8 mouse cellular contexts compared by ENCODE assay signal in genomic region chr2:130295331-130296133, GRCm38 (mm10). TPM values are rescaled to one million over a fixed set of nuclear protein-coding genes. Genes with fewer than 3 reads are reported as not detected.
DNase-seq lines count a peak whose midpoint lies in the region; ATAC-seq and TF ChIP-seq lines count a peak whose summit lies in the region.

No protein-coding gene starts in this region.

- peak; percentile 6; the same call in 1 of the 2 replicates for TF ChIP-seq CTCF in hindbrain, postnatal 0 days (IDR thresholded peaks at IDR 0.05; ENCODE audit: low read depth)
- no peak for TF ChIP-seq CTCF in liver, embryonic 14.5 days (IDR thresholded peaks at IDR 0.05; ENCODE audit: low read depth)

- peak; percentile 72 for ATAC-seq in forebrain, embryonic 13.5 days
- ATAC-seq in hindbrain, postnatal 0 days: peak; percentile 66
- no peak for ATAC-seq in liver, embryonic 14.5 days (ENCODE audit: insufficient read depth)
- peak; percentile 74 for ATAC-seq in neural tube, embryonic 15.5 days (ENCODE audit: low FRiP score)

- H3K4me1 ChIP-seq in forebrain, embryonic 13.5 days: peaks cover 38% of the 10 kb centered on the region
- peaks cover 3% of the 10 kb centered on the region; the same call in 1 of the 2 replicates for H3K4me1 ChIP-seq in hindbrain, postnatal 0 days (ENCODE audit: insufficient read depth, low read length)
- 0 out of 4 replicates have a peak, but pooled peaks cover 0 to 3% of the 10 kb centered on the region in 2 experiments for H3K4me1 ChIP-seq in liver, embryonic 14.5 days (replicated peaks; ENCODE audit: control insufficient read depth in 2 of 2, insufficient read depth in 2 of 2, low read length in 1 of 2)
- peaks cover 48% of the 10 kb centered on the region for H3K4me1 ChIP-seq in neural tube, embryonic 15.5 days

- under 1% methylated on average over 25 of the region's 99 CpGs for WGBS in forebrain, embryonic 13.5 days
- WGBS in hindbrain, postnatal 0 days: under 1% methylated on average over 45 of the region's 99 CpGs
- 1% methylated on average over 68 of the region's 99 CpGs for WGBS in liver, embryonic 14.5 days (ENCODE audit: insufficient replicate concordance)
- under 1% methylated on average over 61 of the region's 99 CpGs for WGBS in neural tube, embryonic 15.5 days

- peak; percentile 39 to 49 for DNase-seq in heart, adult 18-20 months
- DNase-seq in heart, adult 8-10 months (ENCODE audit: low spot score): no peak
- DNase-seq in adrenal gland, postnatal 25 days: peak; percentile 60
- peak; percentile 79 for DNase-seq in hindbrain, postnatal 0 days (ENCODE audit: low spot score)
- DNase-seq in liver, embryonic 14.5 days (ENCODE audit: low read depth in 3 of 3, low spot score in 3 of 3): no peak
- DNase-seq in urinary bladder, postnatal 14 days (ENCODE audit: low spot score): peak; percentile 40

- H3K9ac ChIP-seq in forebrain, embryonic 13.5 days: peak overlapping the region; percentile 92
- H3K9ac ChIP-seq in hindbrain, postnatal 0 days (replicated peaks; ENCODE audit: low read length): peak overlapping the region; percentile 71
- no peak overlapping the region for H3K9ac ChIP-seq in liver, embryonic 14.5 days (replicated peaks)
- peak overlapping the region; percentile 82 for H3K9ac ChIP-seq in neural tube, embryonic 15.5 days (replicated peaks)

- peaks cover 8% of the 10 kb centered on the region for H3K27me3 ChIP-seq in forebrain, embryonic 13.5 days
- no peaks in the 10 kb centered on the region for H3K27me3 ChIP-seq in hindbrain, postnatal 0 days (ENCODE audit: insufficient read depth, low read length)
- H3K27me3 ChIP-seq in liver, embryonic 14.5 days (ENCODE audit: control insufficient read depth, insufficient read depth, low read length): peaks cover 60% of the 10 kb centered on the region
- 0 out of 2 replicates have a peak, but pooled peaks cover 4% of the 10 kb centered on the region for H3K27me3 ChIP-seq in neural tube, embryonic 15.5 days (replicated peaks)

- H3K4me2 ChIP-seq in forebrain, embryonic 13.5 days: peak overlapping the region; percentile 70
- peak overlapping the region; percentile 70 for H3K4me2 ChIP-seq in hindbrain, postnatal 0 days (ENCODE audit: low read depth, low read length)
- H3K4me2 ChIP-seq in liver, embryonic 14.5 days (ENCODE audit: low read depth): peak overlapping the region; percentile 53
- peak overlapping the region; percentile 73 for H3K4me2 ChIP-seq in neural tube, embryonic 15.5 days

- H3K36me3 ChIP-seq in forebrain, embryonic 13.5 days (ENCODE audit: poor library complexity, severe bottlenecking): peaks cover 26% of the 10 kb centered on the region
- H3K36me3 ChIP-seq in hindbrain, postnatal 0 days (ENCODE audit: insufficient read depth, low read length): no peaks in the 10 kb centered on the region
- H3K36me3 ChIP-seq in liver, embryonic 14.5 days (replicated peaks; ENCODE audit: control insufficient read depth, insufficient read depth, low read depth): no peaks in the 10 kb centered on the region
- no peaks in the 10 kb centered on the region for H3K36me3 ChIP-seq in neural tube, embryonic 15.5 days

- no peaks in the 10 kb centered on the region for H3K9me3 ChIP-seq in forebrain, embryonic 13.5 days (replicated peaks)
- no peaks in the 10 kb centered on the region for H3K9me3 ChIP-seq in hindbrain, postnatal 0 days (ENCODE audit: low read length)
- no peaks in the 10 kb centered on the region for H3K9me3 ChIP-seq in liver, embryonic 14.5 days (ENCODE audit: control insufficient read depth, low read length)
- H3K9me3 ChIP-seq in neural tube, embryonic 15.5 days (replicated peaks): no peaks in the 10 kb centered on the region

- no peak for TF ChIP-seq EP300 in liver, embryonic 14.5 days (IDR thresholded peaks at IDR 0.05; ENCODE audit: low read depth)

- H3K4me3 ChIP-seq in forebrain, embryonic 13.5 days: peak overlapping the region; percentile 71
- H3K4me3 ChIP-seq in hindbrain, postnatal 0 days (ENCODE audit: low read length): peak overlapping the region; percentile 62
- H3K4me3 ChIP-seq in liver, embryonic 14.5 days (ENCODE audit: insufficient read depth in 1 of 2, low read depth in 2 of 2, low read length in 2 of 2): peak overlapping the region; percentile 8 to 50; a peak in 2 of 4 replicates
- peak overlapping the region; percentile 71 for H3K4me3 ChIP-seq in neural tube, embryonic 15.5 days (replicated peaks)

- H3K27ac ChIP-seq in forebrain, embryonic 13.5 days: peak overlapping the region; percentile 76
- H3K27ac ChIP-seq in hindbrain, postnatal 0 days: peak overlapping the region; percentile 41
- no peak overlapping the region for H3K27ac ChIP-seq in liver, embryonic 14.5 days
- peak overlapping the region; percentile 83 for H3K27ac ChIP-seq in neural tube, embryonic 15.5 days (replicated peaks)

RNA-seq across cellular contexts. Expression of gene Ebf4, which starts 0.6 kb away (rescaled TPM):
- total RNA-seq in heart, adult 18-20 months (2021): under 1 TPM; 0.30 to 0.44 TPM
- total RNA-seq in heart, adult 8-10 months (2022): under 1 TPM; 0.20 to 0.78 (median 0.58) TPM
- total RNA-seq in adrenal gland, postnatal 25 days (2021): 5.0 and 5.3 TPM in 2 replicates
- 2.1 and 2.6 TPM in 2 replicates for polyA plus RNA-seq in forebrain, embryonic 13.5 days (2015; fragmentation: Nextera tagmentation; extraction: Ambion mirVana)
- total RNA-seq in hindbrain, postnatal 0 days (2014; rRNA removed): 18.7 and 19.3 TPM in 2 replicates
- polyA plus RNA-seq in hindbrain, postnatal 0 days (2015; fragmentation: Nextera tagmentation; extraction: Ambion mirVana): 5.4 TPM in 2 replicates
- polyA plus RNA-seq in liver, embryonic 14.5 days (2012; rRNA removed): 0.32 and 0.37 TPM in 2 replicates
- 0.05 TPM in 1 of 2 replicates, not detected in the other for polyA plus RNA-seq in liver, embryonic 14.5 days (2014; fragmentation: Nextera tagmentation; extraction: Ambion mirVana)
- polyA plus RNA-seq in neural tube, embryonic 15.5 days (2015; fragmentation: Nextera tagmentation; extraction: Ambion mirVana): 4.7 and 7.8 TPM in 2 replicates

RNA-seq across cellular contexts. Expression of gene Idh3b, which starts 11.2 kb away (rescaled TPM):
- 100 to 1,000 TPM; 811 to 856 TPM for total RNA-seq in heart, adult 18-20 months (2021)
- total RNA-seq in heart, adult 8-10 months (2022): 100 to 1,000 TPM; 719 to 848 (median 777) TPM
- 319 and 388 TPM in 2 replicates for total RNA-seq in adrenal gland, postnatal 25 days (2021)
- 153 and 172 TPM in 2 replicates for polyA plus RNA-seq in forebrain, embryonic 13.5 days (2015; fragmentation: Nextera tagmentation; extraction: Ambion mirVana)
- 158 and 161 TPM in 2 replicates for total RNA-seq in hindbrain, postnatal 0 days (2014; rRNA removed)
- 215 TPM in 2 replicates for polyA plus RNA-seq in hindbrain, postnatal 0 days (2015; fragmentation: Nextera tagmentation; extraction: Ambion mirVana)
- 71.8 and 104 TPM in 2 replicates for polyA plus RNA-seq in liver, embryonic 14.5 days (2012; rRNA removed)
- 95.1 and 105 TPM in 2 replicates for polyA plus RNA-seq in liver, embryonic 14.5 days (2014; fragmentation: Nextera tagmentation; extraction: Ambion mirVana)
- polyA plus RNA-seq in neural tube, embryonic 15.5 days (2015; fragmentation: Nextera tagmentation; extraction: Ambion mirVana): 193 and 199 TPM in 2 replicates

RNA-seq across cellular contexts. Expression of gene Nop56, which starts 21.3 kb away (rescaled TPM):
- 10 to 100 TPM; 29.0 to 40.2 TPM for total RNA-seq in heart, adult 18-20 months (2021)
- 10 to 100 TPM; 25.5 to 44.1 (median 28.0) TPM for total RNA-seq in heart, adult 8-10 months (2022)
- total RNA-seq in adrenal gland, postnatal 25 days (2021): 104 and 124 TPM in 2 replicates
- polyA plus RNA-seq in forebrain, embryonic 13.5 days (2015; fragmentation: Nextera tagmentation; extraction: Ambion mirVana): 288 and 308 TPM in 2 replicates
- 109 and 118 TPM in 2 replicates for total RNA-seq in hindbrain, postnatal 0 days (2014; rRNA removed)
- 258 and 268 TPM in 2 replicates for polyA plus RNA-seq in hindbrain, postnatal 0 days (2015; fragmentation: Nextera tagmentation; extraction: Ambion mirVana)
- polyA plus RNA-seq in liver, embryonic 14.5 days (2012; rRNA removed): 109 and 201 TPM in 2 replicates
- polyA plus RNA-seq in liver, embryonic 14.5 days (2014; fragmentation: Nextera tagmentation; extraction: Ambion mirVana): 181 and 182 TPM in 2 replicates
- polyA plus RNA-seq in neural tube, embryonic 15.5 days (2015; fragmentation: Nextera tagmentation; extraction: Ambion mirVana): 275 and 293 TPM in 2 replicates

Comparison
In these comparisons a context has a peak if more than half of its experiments do, and no peak if none do; other contexts are left out.
1. DNase-seq: peak in heart, adult 18-20 months (2 of 2), adrenal gland, postnatal 25 days (single experiment), hindbrain, postnatal 0 days (single experiment) and urinary bladder, postnatal 14 days (single experiment); none in heart, adult 8-10 months (single experiment) and liver, embryonic 14.5 days (0 of 3).
2. Peak in every context shown above with its lines, with median percentiles within 50 percentile points of each other: H3K4me2 ChIP-seq and H3K4me3 ChIP-seq.